Mouse (Mus musculus): ENCODE results near the gene Gm20721. TPM values are rescaled to one million over a fixed set of nuclear protein-coding genes. Genes with fewer than 3 reads are reported as not detected.

Gm20721 gene
- polyA plus RNA-seq, 1 experiment: 9.7 TPM

- peaks cover 9% of the 10 kb centered on the region for H3K36me3 ChIP-seq (ENCODE audit: control insufficient read depth, insufficient read depth)
- TF ChIP-seq SRF (IDR thresholded peaks at IDR 0.05; ENCODE audit: control insufficient read depth, insufficient read length, low read depth): no peak
- TF ChIP-seq TCF3 (IDR thresholded peaks at IDR 0.05; ENCODE audit: insufficient read length, low read depth): no peak
- no peak for TF ChIP-seq E2F4 (IDR thresholded peaks at IDR 0.05; ENCODE audit: insufficient read depth)
- TF ChIP-seq POLR2A (IDR thresholded peaks at IDR 0.05; ENCODE audit: insufficient read length, low read depth): no peak
- no peak for TF ChIP-seq TCF12 (IDR thresholded peaks at IDR 0.05; ENCODE audit: insufficient read depth, poor library complexity, severe bottlenecking)
- no peak for TF ChIP-seq USF1 (IDR thresholded peaks at IDR 0.05; ENCODE audit: low read depth)
- TF ChIP-seq CEBPB (IDR thresholded peaks at IDR 0.05; ENCODE audit: insufficient read depth, poor library complexity, severe bottlenecking): no peak
- TF ChIP-seq MYOG (IDR thresholded peaks at IDR 0.05; ENCODE audit: control insufficient read depth in 1 of 3, insufficient read depth in 1 of 3, insufficient read length in 2 of 3, low read depth in 2 of 3): no peak
- no peak for TF ChIP-seq MAX (IDR thresholded peaks at IDR 0.05; ENCODE audit: low read depth)
- TF ChIP-seq POLR2AphosphoS2 (IDR thresholded peaks at IDR 0.05; ENCODE audit: insufficient read length, low read depth): no peak
- TF ChIP-seq MYOD1 (IDR thresholded peaks at IDR 0.05; ENCODE audit: control insufficient read depth in 1 of 3, insufficient read length in 2 of 3, low read depth in 2 of 3): no peak
- no peak for TF ChIP-seq REST (IDR thresholded peaks at IDR 0.05; ENCODE audit: insufficient read depth, insufficient read length)
- H3K27me3 ChIP-seq (ENCODE audit: control insufficient read depth, insufficient read depth, insufficient read length): no peaks in the 10 kb centered on the region
Measured at GRCm38 (mm10) chr2:174339701-174340100, 6.8 kb downstream of the Gm20721 start.

DNA sequence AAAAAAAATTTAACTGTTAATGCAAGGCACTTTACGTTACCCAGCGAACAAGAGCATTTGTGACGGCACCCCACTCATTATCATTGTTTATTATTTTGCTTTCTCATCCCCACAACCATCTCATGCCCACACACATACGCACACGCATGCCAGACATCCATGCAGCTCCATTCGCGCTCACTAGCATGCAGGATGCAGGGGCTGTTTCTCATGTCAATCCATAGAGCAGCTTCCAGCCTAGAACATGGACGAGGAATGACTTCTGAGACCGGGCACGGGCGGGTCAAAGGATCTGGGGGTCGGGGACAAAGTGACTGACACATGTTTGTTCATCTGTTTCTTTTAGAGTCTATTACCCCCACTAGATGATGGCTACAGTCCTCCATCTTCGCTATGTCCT lies 9.2 kb downstream of the Gm20721 start:
- Histone ChIP-seq H3K4me3 (no peak overlapping the region), H3K36me3 (ENCODE audit: control insufficient read depth, insufficient read depth) (peaks cover 8% of the 10 kb centered on the region), H3ac (ENCODE audit: control insufficient read depth, insufficient read length) (no peak overlapping the region), H3K4me2 (ENCODE audit: low read depth) (no peak overlapping the region), H3K79me2 (ENCODE audit: control insufficient read depth, insufficient read depth) (peaks cover 99% of the 10 kb centered on the region), H3K27me3 (ENCODE audit: control insufficient read depth, insufficient read depth, insufficient read length) (no peaks in the 10 kb centered on the region)
- TF ChIP-seq POLR2A (IDR thresholded peaks at IDR 0.05; ENCODE audit: insufficient read length, low read depth) (peak; percentile 34), MAX (IDR thresholded peaks at IDR 0.05; ENCODE audit: low read depth) (no peak), POLR2AphosphoS2 (IDR thresholded peaks at IDR 0.05; ENCODE audit: insufficient read length, low read depth) (peak; percentile 57)

More at GRCm38 (mm10) chr2:174339701-174340100, 6.8 kb downstream of the Gm20721 start:
- Histone ChIP-seq H3K4me3 (no peak overlapping the region), H3ac (ENCODE audit: control insufficient read depth, insufficient read length) (no peak overlapping the region), H3K4me2 (ENCODE audit: low read depth) (no peak overlapping the region), H3K79me2 (ENCODE audit: control insufficient read depth, insufficient read depth) (peaks cover 100% of the 10 kb centered on the region)

GRCm38 (mm10) chr2:174334415-174334814 lies 12.1 kb downstream of the Gm20721 start:
- peak; percentile 67 for TF ChIP-seq POLR2AphosphoS2 (IDR thresholded peaks at IDR 0.05; ENCODE audit: insufficient read length, low read depth)
- TF ChIP-seq TCF3 (IDR thresholded peaks at IDR 0.05; ENCODE audit: insufficient read length, low read depth): no peak
- H3K36me3 ChIP-seq (ENCODE audit: control insufficient read depth, insufficient read depth): no peaks in the 10 kb centered on the region
- H3ac ChIP-seq (ENCODE audit: control insufficient read depth, insufficient read length): no peak overlapping the region
- H3K27me3 ChIP-seq (ENCODE audit: control insufficient read depth, insufficient read depth, insufficient read length): no peaks in the 10 kb centered on the region
- peak overlapping the region; percentile 69 for H3K4me3 ChIP-seq
- peak overlapping the region; percentile 99 for H3K4me2 ChIP-seq (ENCODE audit: low read depth)
- peaks cover 93% of the 10 kb centered on the region for H3K79me2 ChIP-seq (ENCODE audit: control insufficient read depth, insufficient read depth)

- Histone ChIP-seq H3K4me3 (peak overlapping the region; percentile 69), H3ac (ENCODE audit: control insufficient read depth, insufficient read length) (no peak overlapping the region), H3K27me3 (ENCODE audit: control insufficient read depth, insufficient read depth, insufficient read length) (no peaks in the 10 kb centered on the region), H3K4me2 (ENCODE audit: low read depth) (peak overlapping the region; percentile 99), H3K79me2 (ENCODE audit: control insufficient read depth, insufficient read depth) (peaks cover 82% of the 10 kb centered on the region), H3K36me3 (ENCODE audit: control insufficient read depth, insufficient read depth) (no peaks in the 10 kb centered on the region)
- TF ChIP-seq SRF (IDR thresholded peaks at IDR 0.05; ENCODE audit: control insufficient read depth, insufficient read length, low read depth): no peak
- TF ChIP-seq POLR2AphosphoS2 (IDR thresholded peaks at IDR 0.05; ENCODE audit: insufficient read length, low read depth): peak; percentile 71
- no peak for TF ChIP-seq E2F4 (IDR thresholded peaks at IDR 0.05; ENCODE audit: insufficient read depth)
- peak; percentile 35 for TF ChIP-seq TCF12 (IDR thresholded peaks at IDR 0.05; ENCODE audit: insufficient read depth, poor library complexity, severe bottlenecking)
- TF ChIP-seq MYOD1 (IDR thresholded peaks at IDR 0.05; ENCODE audit: control insufficient read depth in 1 of 3, insufficient read length in 2 of 3, low read depth in 2 of 3): peak; percentile 29 to 96 (median 92)
- TF ChIP-seq MYOG (IDR thresholded peaks at IDR 0.05; ENCODE audit: control insufficient read depth in 1 of 3, insufficient read depth in 1 of 3, insufficient read length in 2 of 3, low read depth in 2 of 3): peak; percentile 77 to 96 (median 88)
- TF ChIP-seq CEBPB (IDR thresholded peaks at IDR 0.05; ENCODE audit: insufficient read depth, poor library complexity, severe bottlenecking): 0 out of 2 replicates have a peak, but pooled peaks have one; percentile 3
- peak; percentile 48 for TF ChIP-seq POLR2A (IDR thresholded peaks at IDR 0.05; ENCODE audit: insufficient read length, low read depth)
- TF ChIP-seq TCF3 (IDR thresholded peaks at IDR 0.05; ENCODE audit: insufficient read length, low read depth): peak; percentile 83
- no peak for TF ChIP-seq MAX (IDR thresholded peaks at IDR 0.05; ENCODE audit: low read depth)
- no peak for TF ChIP-seq USF1 (IDR thresholded peaks at IDR 0.05; ENCODE audit: low read depth)
- no peak for TF ChIP-seq REST (IDR thresholded peaks at IDR 0.05; ENCODE audit: insufficient read depth, insufficient read length)
Measured at GRCm38 (mm10) chr2:174333239-174333890, 13.1 kb downstream of the Gm20721 start.

GRCm38 (mm10) chr2:174331282-174332030 lies 15.1 kb downstream of the Gm20721 start:
- Histone ChIP-seq H3K27me3 (ENCODE audit: control insufficient read depth, insufficient read depth, insufficient read length) (no peaks in the 10 kb centered on the region), H3K79me2 (ENCODE audit: control insufficient read depth, insufficient read depth) (peaks cover 63% of the 10 kb centered on the region), H3K36me3 (ENCODE audit: control insufficient read depth, insufficient read depth) (no peaks in the 10 kb centered on the region), H3ac (ENCODE audit: control insufficient read depth, insufficient read length) (peak overlapping the region; percentile 99), H3K4me3 (peak overlapping the region; percentile 69), H3K4me2 (ENCODE audit: low read depth) (peak overlapping the region; percentile 99)
- TF ChIP-seq TCF12 (IDR thresholded peaks at IDR 0.05; ENCODE audit: insufficient read depth, poor library complexity, severe bottlenecking) (no peak), POLR2AphosphoS2 (IDR thresholded peaks at IDR 0.05; ENCODE audit: insufficient read length, low read depth) (no peak), MYOG (IDR thresholded peaks at IDR 0.05; ENCODE audit: control insufficient read depth in 1 of 3, insufficient read depth in 1 of 3, insufficient read length in 2 of 3, low read depth in 2 of 3) (no peak), E2F4 (IDR thresholded peaks at IDR 0.05; ENCODE audit: insufficient read depth) (no peak), REST (IDR thresholded peaks at IDR 0.05; ENCODE audit: insufficient read depth, insufficient read length) (no peak), USF1 (IDR thresholded peaks at IDR 0.05; ENCODE audit: low read depth) (no peak), MAX (IDR thresholded peaks at IDR 0.05; ENCODE audit: low read depth) (no peak), MYOD1 (IDR thresholded peaks at IDR 0.05; ENCODE audit: control insufficient read depth in 1 of 3, insufficient read length in 2 of 3, low read depth in 2 of 3) (no peak), TCF3 (IDR thresholded peaks at IDR 0.05; ENCODE audit: insufficient read length, low read depth) (no peak), SRF (IDR thresholded peaks at IDR 0.05; ENCODE audit: control insufficient read depth, insufficient read length, low read depth) (no peak), CEBPB (IDR thresholded peaks at IDR 0.05; ENCODE audit: insufficient read depth, poor library complexity, severe bottlenecking) (no peak), POLR2A (IDR thresholded peaks at IDR 0.05; ENCODE audit: insufficient read length, low read depth) (no peak)
